Mouse (Mus musculus): ENCODE data around the gene Vps36.

Vps36 gene

DNA sequence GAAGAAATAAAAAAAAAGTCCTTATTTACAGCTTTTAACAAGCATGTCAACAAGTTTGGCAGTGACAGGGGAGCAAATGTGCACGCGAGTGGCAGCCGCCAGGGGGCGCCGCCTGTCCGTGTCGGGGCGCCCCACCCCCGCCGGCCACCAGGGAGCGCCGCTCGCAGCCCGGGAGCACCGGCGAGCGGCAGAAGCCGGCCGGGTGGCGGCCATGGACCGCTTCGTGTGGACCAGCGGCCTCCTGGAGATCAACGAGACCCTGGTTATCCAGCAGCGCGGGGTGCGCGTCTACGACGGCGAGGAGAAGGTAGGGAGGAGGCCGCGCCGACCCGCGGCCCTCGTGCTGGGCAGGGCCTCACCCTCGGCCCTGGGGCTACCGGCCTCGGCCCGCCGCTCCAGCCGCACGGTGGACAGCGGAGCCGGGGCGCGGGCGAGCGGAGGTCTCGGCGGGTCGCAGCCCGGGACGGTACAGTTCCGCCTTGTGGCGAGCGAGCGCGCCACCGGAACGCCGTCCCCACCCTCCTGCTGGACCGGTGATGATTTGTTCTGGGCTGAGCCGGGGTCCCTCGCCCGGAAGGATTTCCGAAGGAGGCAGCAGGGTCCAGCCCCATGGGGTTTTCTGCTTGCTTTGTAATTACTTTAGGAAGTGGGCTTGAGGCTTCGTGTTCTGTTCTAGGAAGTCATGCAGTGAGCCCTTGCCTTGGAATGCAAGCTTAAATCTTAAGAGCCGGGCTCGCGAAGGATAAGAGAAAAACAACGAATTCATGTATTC, at the start of gene Vps36:
Gene Vps36, plus strand, starts transcription at position 150 of the 772 bp plus-strand sequence.
- in situ Hi-C loops (cut with MboI, MseI), result no loop called here

GRCm38 (mm10) chr8:22143764-22144491, 48.7 kb upstream of the Vps36 start:
- in situ Hi-C loops (cut with MboI, MseI), result no loop called here

GRCm38 (mm10) chr8:22145831-22146230, 46.8 kb upstream of the Vps36 start:
- in situ Hi-C loops (cut with MboI, MseI), result no loop called here

GRCm38 (mm10) chr8:22147706-22148366, 44.8 kb upstream of the Vps36 start:
- in situ Hi-C loops (cut with MboI, MseI), result no loop called here

- in situ Hi-C loops (cut with MboI, MseI), result no loop called here
These were observed 44.3 kb upstream of the Vps36 start for GRCm38 (mm10) chr8:22148367-22148740.

DNA sequence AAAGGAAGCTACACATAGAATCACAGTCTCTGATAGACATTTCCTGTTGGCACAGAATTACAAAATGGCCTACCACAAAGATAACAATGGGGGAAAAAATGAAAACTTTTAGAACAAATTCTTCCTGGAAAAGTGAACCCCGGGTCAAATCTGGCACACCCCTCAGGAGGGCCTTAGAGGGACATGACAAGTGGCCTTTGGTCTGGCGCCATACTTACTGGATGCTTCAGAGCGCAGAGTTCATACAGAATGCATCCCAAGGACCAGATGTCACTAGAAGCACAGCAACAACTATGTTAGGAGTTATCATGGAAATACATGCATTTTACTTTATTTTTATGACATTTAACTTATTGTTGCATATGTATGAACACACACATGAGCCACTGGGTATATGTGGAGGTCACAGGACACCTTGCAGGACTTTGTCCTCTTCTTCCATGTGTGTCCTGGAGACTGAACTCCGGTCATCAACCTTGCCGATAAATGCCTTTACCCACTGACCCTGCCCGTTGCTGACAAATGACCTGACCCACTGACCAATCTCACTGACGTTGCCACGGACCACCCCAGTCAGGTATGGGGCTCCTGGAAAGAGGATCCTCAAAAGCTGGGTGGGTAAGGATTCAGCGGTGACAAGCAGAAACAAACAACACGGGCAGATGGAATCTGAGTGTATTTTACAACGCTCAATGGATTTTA, 42.8 kb upstream of the Vps36 start:
- in situ Hi-C loops (cut with MboI, MseI), result no loop called here

DNA sequence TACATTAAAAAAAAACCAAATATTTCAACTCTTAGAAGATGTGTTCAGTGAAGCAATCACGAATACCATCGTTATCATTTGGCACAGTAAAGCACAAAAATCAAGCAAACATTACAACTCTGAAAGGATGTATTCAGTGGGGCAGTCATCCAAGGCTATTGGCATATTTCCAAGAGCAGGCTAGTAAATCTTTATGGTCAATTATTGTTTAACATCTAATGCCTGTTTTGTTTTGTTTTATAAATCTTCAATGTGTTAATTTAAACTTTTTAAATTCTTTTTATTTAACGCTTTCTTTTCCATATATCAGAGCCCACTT, 42.3 kb upstream of the Vps36 start:
- in situ Hi-C loops (cut with MboI, MseI), result no loop called here

- in situ Hi-C loops (cut with MboI, MseI), result no loop called here
These were observed 30.4 kb upstream of the Vps36 start for GRCm38 (mm10) chr8:22162206-22162605.

DNA sequence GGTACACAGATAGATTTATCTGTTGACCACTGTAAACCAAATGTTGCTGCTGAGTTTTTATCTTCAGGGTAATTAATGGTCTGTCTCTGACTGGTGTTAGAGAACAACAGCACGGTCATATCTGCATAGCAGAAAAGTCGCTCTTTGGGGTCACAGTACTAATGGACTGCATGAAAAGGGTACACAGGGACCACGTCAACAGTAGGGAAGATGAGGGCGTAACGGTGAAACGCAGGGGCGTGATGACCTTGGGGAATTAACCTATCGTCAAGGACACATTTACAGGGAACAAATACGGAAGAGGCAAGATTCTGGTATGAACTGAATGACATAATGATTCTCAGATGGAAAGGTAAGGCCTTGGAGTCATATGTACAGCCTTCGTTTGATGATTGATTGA, 28.2 kb upstream of the Vps36 start:
- in situ Hi-C loops (cut with MboI, MseI), result no loop called here

DNA sequence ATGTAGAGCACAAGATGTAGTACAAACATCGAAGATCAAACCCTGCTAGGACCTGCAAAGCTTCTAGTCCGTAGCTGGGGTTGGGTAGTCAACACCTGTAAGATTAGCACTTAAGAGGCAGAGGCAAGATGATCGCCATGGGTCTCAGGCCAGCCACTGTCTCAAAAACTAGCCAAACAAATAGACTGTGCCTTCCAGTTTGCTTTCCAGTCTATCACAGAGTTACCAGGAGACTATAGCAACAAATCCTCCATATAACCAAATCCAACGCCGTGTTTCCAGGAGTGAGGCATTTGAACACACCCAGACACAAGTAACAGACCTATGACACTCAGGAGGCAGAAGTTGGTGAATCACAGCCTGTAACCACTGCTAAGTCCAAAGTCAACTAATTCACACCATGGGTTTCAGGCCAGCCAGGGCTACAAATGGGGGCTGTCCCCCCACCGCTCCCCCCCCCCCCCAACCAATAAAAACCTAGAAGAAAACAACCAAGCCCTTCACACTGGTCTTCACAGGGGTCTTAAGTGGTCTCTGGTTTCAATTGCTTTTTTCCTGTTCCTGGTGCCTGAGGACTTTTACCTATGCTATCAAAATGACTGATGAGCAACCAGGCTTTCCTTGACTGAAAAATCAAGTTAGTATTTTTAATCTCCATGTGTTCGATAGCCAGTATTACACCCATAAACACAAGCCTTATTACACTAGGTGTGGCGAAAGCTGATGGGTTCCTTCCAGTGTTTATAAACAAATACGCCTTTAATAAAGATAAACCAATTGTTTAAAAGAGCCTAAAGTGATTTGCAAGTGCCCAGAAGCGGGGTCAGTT, 27.1 kb upstream of the Vps36 start:
- in situ Hi-C loops (cut with MboI, MseI), result no loop called here

- in situ Hi-C loops (cut with MboI, MseI), result no loop called here
These were observed 26.5 kb upstream of the Vps36 start, which contains the start of gene Nek3 for GRCm38 (mm10) chr8:22166080-22166603. Gene Nek3, minus strand, starts transcription at chr8:22166435.

GRCm38 (mm10) chr8:22169167-22169566, 23.4 kb upstream of the Vps36 start:
- in situ Hi-C loops (cut with MboI, MseI), result no loop called here

DNA sequence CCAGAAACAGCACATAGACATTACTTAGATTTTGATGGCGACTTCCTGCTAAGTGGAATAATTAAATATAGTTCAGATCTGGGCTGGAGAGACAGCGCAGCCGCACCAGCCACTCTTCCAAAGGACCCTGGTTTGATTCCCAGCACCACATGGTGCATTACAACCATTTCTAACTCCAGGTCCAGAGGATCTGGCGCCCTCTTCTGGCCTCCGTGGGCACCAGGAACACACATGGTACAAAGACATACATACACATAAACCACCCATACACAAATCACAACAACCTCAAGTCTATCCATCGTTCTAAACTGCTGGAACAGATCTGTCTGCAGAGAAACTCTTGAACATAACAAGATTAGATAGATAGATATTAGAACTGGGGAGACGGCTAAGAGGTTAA, 16.6 kb upstream of the Vps36 start:
- in situ Hi-C loops (cut with MboI, MseI), result no loop called here

DNA sequence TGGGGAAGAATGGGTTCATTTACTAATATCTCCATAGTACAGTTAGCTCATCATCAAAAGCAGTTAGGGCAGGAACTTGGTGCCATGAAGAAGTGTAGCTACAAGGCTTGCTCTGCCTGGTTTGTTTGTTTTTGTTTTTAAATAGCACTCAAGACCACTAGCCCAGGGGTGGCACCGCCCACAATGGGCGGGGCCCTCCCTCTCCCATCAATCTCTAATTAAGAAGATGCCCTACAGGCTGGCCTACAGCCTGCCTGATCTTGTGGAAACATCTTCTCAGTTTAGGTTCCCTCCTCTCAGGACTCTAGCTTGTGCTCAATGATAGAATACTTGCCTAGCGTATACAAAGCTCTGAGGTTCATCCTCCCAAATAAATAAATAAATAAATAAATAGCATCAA, 7.7 kb upstream of the Vps36 start:
- in situ Hi-C loops (cut with MboI, MseI), result no loop called here

- in situ Hi-C loops (cut with MboI, MseI), result no loop called here
These were observed 6.9 kb upstream of the Vps36 start, which contains the start of gene Ckap2 for GRCm38 (mm10) chr8:22185431-22186397. Gene Ckap2, minus strand, starts transcription at chr8:22185819.

GRCm38 (mm10) chr8:22193432-22194010, 912 bp downstream of the Vps36 start:
- in situ Hi-C loops (cut with MboI, MseI), result no loop called here

GRCm38 (mm10) chr8:22197914-22198313, 5.3 kb downstream of the Vps36 start:
- in situ Hi-C loops (cut with MboI, MseI), result no loop called here

DNA sequence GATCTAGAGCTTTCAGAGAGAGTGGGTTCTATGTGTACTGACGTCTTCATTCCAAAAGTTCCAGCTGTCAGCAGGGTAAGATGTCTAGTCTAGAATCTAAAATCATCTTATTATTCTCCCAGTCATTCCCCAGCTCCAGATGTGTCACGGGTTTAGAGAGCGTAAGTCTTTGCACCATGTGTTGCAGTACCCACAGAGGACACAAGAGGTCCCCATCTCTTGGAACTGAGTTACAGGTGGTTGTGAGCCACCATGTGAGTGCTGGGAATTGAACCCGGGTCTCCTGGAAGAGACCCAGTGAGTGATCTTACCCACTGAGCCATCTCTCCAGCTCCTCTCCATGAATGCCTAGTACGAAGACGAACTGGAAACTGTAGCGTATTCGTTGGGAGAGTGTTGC, 6.9 kb downstream of the Vps36 start:
- in situ Hi-C loops (cut with MboI, MseI), result no loop called here

DNA sequence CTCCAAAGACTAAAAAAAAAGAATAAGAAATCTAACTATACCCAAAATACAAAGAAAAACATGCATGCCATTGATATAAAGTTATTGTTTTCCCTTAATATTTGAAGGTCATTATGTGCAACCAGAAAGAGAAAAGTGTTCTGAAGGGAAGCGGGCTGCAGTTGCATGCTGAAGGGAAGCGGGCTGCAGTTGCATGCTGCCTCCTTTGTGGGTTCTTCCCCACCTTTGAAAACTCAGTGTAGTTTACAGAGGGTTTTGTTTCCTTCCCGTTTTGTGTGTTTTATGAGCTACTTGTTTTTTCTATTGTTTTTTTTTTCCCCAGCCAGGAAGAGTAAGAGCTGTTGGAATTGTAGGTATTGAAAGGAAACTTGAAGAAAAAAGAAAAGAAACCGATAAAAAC, 14.9 kb downstream of the Vps36 start:
- in situ Hi-C loops (cut with MboI, MseI), result no loop called here
